Mouse (Mus musculus) right cerebral cortex, postnatal 10 days (tissue): Measurements from ENCODE around the gene Olfr707.
"Not testable (repeated sequence)": the region's sequence is repeated elsewhere in the genome, so short reads cannot be mapped to it uniquely, and the experiment has no call there.

Source experiments
- DNase-seq, 2 experiments: peaks; one replicate each; pipeline ENCODE4 v3.0.0; 2021; ENCODE audit warnings: low spot score in 2 of 2

Olfr707 gene

GRCm38 (mm10) chr7:106901141-106901540 lies at the start of gene Olfr707:
TSS of gene Olfr707 (minus strand) at chr7:106901241.
- not testable (repeated sequence) for DNase-seq

- no peak for DNase-seq
Observed at GRCm38 (mm10) chr7:106948212-106948611, 47.2 kb upstream of the Olfr707 start, which contains the start of gene Olfr710. TSS of gene Olfr710 (minus strand) at chr7:106948312.

- DNase-seq = no peak
Observed at GRCm38 (mm10) chr7:106932119-106932518, 31.1 kb upstream of the Olfr707 start, which contains the start of gene Olfr709-ps1. TSS of gene Olfr709-ps1 (minus strand) at chr7:106932219.

GRCm38 (mm10) chr7:106920961-106921360 lies 19.9 kb upstream of the Olfr707 start:
- peak in 1 of 2 experiments; percentile 17 for DNase-seq

- no peak for DNase-seq
Observed at GRCm38 (mm10) chr7:106907676-106908075, 6.6 kb upstream of the Olfr707 start, which contains the start of gene Olfr1532-ps1. TSS of gene Olfr1532-ps1 (plus strand) at chr7:106908001.

GRCm38 (mm10) chr7:106888062-106888461 lies 13.0 kb downstream of the Olfr707 start, which contains the start of gene Olfr706:
TSS of gene Olfr706 (minus strand) at chr7:106888162.
- no peak for DNase-seq

GRCm38 (mm10) chr7:106876791-106877190 lies 24.2 kb downstream of the Olfr707 start, which contains the start of gene Olfr705:
TSS of gene Olfr705 (minus strand) at chr7:106876891.
- no peak for DNase-seq

- DNase-seq = no peak
Observed at GRCm38 (mm10) chr7:106862885-106863284, 38.2 kb downstream of the Olfr707 start, which contains the start of gene Olfr704. TSS of gene Olfr704 (plus strand) at chr7:106863185.

GRCm38 (mm10) chr7:106843060-106843459 lies 58.0 kb downstream of the Olfr707 start, which contains the start of gene Olfr703:
TSS of gene Olfr703 (plus strand) at chr7:106843360.
- DNase-seq = no peak
